Comparison of ENCODE assay signal across 25 mouse cellular contexts in genomic region chr7:96017112-96017884, GRCm38 (mm10).
"Had no signal": no experiment of that assay in that cellular context is flagged by ENCODE, and none has a peak within 500 bp of the region (broad histone marks: within the 10 kb centered on the region; RNA-seq: fewer than 3 reads in every experiment).

No protein-coding gene starts in this region.

- ATAC-seq: forebrain, embryonic 15.5 days; forebrain, postnatal 0 days; hindbrain, postnatal 0 days; intestine, embryonic 16.5 days had no signal

- H3K4me1 ChIP-seq: forebrain, embryonic 15.5 days; heart, embryonic 13.5 days; heart, embryonic 15.5 days; hindbrain, embryonic 13.5 days; hindbrain, embryonic 15.5 days; kidney, embryonic 15.5 days had no signal

- H3K36me3 ChIP-seq: forebrain, embryonic 15.5 days; heart, embryonic 13.5 days; heart, embryonic 15.5 days; hindbrain, embryonic 13.5 days; hindbrain, embryonic 15.5 days; kidney, embryonic 15.5 days had no signal

- H3K4me3 ChIP-seq: forebrain, embryonic 15.5 days; heart, adult 2 months; heart, embryonic 13.5 days; heart, embryonic 15.5 days; hindbrain, embryonic 13.5 days; hindbrain, embryonic 15.5 days; kidney, embryonic 15.5 days had no signal

- H3K27ac ChIP-seq: forebrain, embryonic 15.5 days; heart, adult 2 months; heart, embryonic 13.5 days; heart, embryonic 15.5 days; hindbrain, embryonic 13.5 days; hindbrain, embryonic 15.5 days; hindbrain, postnatal 0 days; kidney, embryonic 15.5 days; kidney, postnatal 0 days had no signal

- H3K9ac ChIP-seq: forebrain, embryonic 15.5 days; forebrain, postnatal 0 days; heart, embryonic 13.5 days; heart, embryonic 15.5 days; hindbrain, embryonic 13.5 days; hindbrain, embryonic 15.5 days; kidney, embryonic 15.5 days had no signal

- H3K9me3 ChIP-seq: forebrain, embryonic 15.5 days; heart, embryonic 13.5 days; heart, embryonic 15.5 days; hindbrain, embryonic 13.5 days; hindbrain, embryonic 15.5 days; kidney, embryonic 15.5 days had no signal

- DNase-seq: forebrain, postnatal 0 days; gastrocnemius, postnatal 14 days; gastrocnemius, postnatal 36 days; heart, adult 11 months; heart, adult 2 months; heart, postnatal 14 days; heart, postnatal 36 days; kidney, adult 11 months; kidney, adult 2 months; kidney, adult 9 months; kidney, postnatal 14 days; kidney, postnatal 36 days; layer of hippocampus, adult 9-11 months; layer of hippocampus, postnatal 36 days; left cerebral cortex, postnatal 4 days had no signal

- H3K27me3 ChIP-seq: forebrain, embryonic 15.5 days; heart, embryonic 13.5 days; heart, embryonic 15.5 days; hindbrain, embryonic 13.5 days; hindbrain, embryonic 15.5 days; kidney, embryonic 15.5 days had no signal

- H3K4me2 ChIP-seq: forebrain, embryonic 15.5 days; heart, embryonic 11.5 days; heart, embryonic 13.5 days; heart, embryonic 15.5 days; hindbrain, embryonic 13.5 days; hindbrain, embryonic 15.5 days; kidney, embryonic 15.5 days had no signal
